Mouse (Mus musculus) stomach, embryonic 14.5 days (tissue): ENCODE data around the gene Smyd4. TPM values are rescaled to one million over a fixed set of nuclear protein-coding genes. Genes with fewer than 3 reads are reported as not detected.

ENCODE experiments used
- ATAC-seq: fragments of 200-750 bp; cut with Nextera tagmentation; 2 replicates; pipeline ENCODE4 v1.8.0; 2017; ENCODE audit warnings: low read depth, moderate TSS enrichment; ENCODE audit not compliant: insufficient number of reproducible peaks, insufficient read depth, low FRiP score
- H3K27ac ChIP-seq: fragments of 300-500 bp; sonication (generic); 2 replicates; pipeline ENCODE4 v1.5.1; 2014; ENCODE audit warnings: mild to moderate bottlenecking, low read length, moderate library complexity, mixed read lengths
- H3K27me3 ChIP-seq: fragments of 300-500 bp; sonication (generic); 2 replicates; pipeline ENCODE4 v1.6.1; 2014; ENCODE audit warnings: low read length, control low read depth, mixed read lengths; ENCODE audit not compliant: control insufficient read depth, insufficient read depth
- H3K36me3 ChIP-seq: fragments of 300-500 bp; sonication (generic); 2 replicates; pipeline ENCODE4 v1.6.1; 2014; ENCODE audit warnings: mild to moderate bottlenecking, control low read depth, low read length, moderate library complexity, mixed read lengths; ENCODE audit not compliant: control insufficient read depth, insufficient read depth
- H3K4me1 ChIP-seq: fragments of 300-500 bp; sonication (generic); 2 replicates; pipeline ENCODE4 v1.6.1; 2014; ENCODE audit warnings: low read length, control low read depth, mixed read lengths; ENCODE audit not compliant: control insufficient read depth, insufficient read depth
- H3K4me2 ChIP-seq: fragments of 300-500 bp; sonication (generic); replicated peaks from 2 replicates; pipeline ENCODE4 v1.6.1; 2014; ENCODE audit warnings: low read depth, low read length, control low read depth
- H3K4me3 ChIP-seq: fragments of 300-500 bp; sonication (generic); 2 replicates; pipeline ENCODE4 v1.5.1; 2014; ENCODE audit warnings: low read depth, low read length, control low read depth
- H3K9ac ChIP-seq: fragments of 300-500 bp; sonication (generic); replicated peaks from 2 replicates; pipeline ENCODE4 v1.6.1; 2014; ENCODE audit warnings: low read depth, mild to moderate bottlenecking, control low read depth, low read length, moderate library complexity, mixed read lengths
- H3K9me3 ChIP-seq: fragments of 300-500 bp; sonication (generic); 2 replicates; pipeline ENCODE4 v1.6.1; 2016; ENCODE audit warnings: low read depth, low read length, control low read depth; ENCODE audit not compliant: control insufficient read depth
- WGBS: fragments of 180-500 bp; shearing (Covaris S2); extraction: QIAGEN DNeasy Blood & Tissue Kit; methylation state at CpG from one replicate; pipeline ENCODE4 v1.1.7; 2014; 5-methylcytosine and 5-hydroxymethylcytosine counted together
- polyA plus RNA-seq: library from polyadenylated mRNA; unstranded; fragments of >200 nt; fragmentation: Nextera tagmentation; extraction: Ambion mirVana; gene quantifications from 2 replicates; pipeline ENCODE4 v1.2.1, GENCODE M21; 2014

The Smyd4 gene
- polyA plus RNA-seq, 1 experiment from 2014 or later: 12.6 TPM

DNA sequence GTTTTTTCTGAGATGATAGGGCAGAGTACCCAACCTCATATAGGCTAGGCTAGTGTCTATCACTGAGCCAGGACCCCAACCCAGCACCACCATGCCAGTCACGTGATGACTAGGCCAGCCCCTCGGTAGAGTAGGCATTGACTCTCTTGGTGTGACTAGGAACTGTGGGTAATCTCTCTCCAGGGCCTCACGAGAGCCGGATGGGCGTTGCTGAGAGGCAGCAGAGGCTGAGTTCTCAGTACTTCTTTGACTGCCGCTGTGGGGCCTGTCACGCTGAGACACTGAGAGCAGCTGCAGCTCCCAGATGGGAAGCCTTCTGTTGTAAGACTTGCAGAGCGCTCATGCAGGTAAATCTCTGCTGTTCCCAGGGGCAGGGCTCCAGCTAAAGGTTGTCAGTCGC is 51.9 kb downstream of the Smyd4 start:
- ATAC-seq: no peak

DNA sequence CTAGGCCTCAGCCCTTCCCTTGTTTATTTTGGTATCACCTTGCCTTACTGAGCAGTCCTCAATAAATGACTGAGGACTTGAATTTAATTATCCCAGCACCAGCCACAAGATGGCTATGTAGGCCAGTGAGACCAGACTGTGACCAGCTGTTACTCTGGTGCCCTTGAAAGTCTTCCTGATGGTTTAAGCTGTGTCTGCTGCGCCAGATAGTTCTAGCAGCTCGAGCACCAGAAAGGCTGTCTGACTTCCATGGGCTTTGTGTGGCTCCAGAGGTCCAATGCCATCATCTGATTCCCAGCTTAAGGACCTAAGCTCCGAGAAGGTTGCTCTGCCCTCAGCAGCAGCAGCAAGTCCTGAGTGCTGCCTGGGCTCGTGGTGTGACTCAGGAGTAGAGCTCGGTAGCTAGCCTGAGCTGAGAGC is 54.0 kb downstream of the Smyd4 start:
- no peak overlapping the region for H3K27ac ChIP-seq
- 51% methylated on average over 5 of the region's 5 CpGs for WGBS
- no peak overlapping the region for H3K9ac ChIP-seq
- no peaks in the 10 kb centered on the region for H3K9me3 ChIP-seq
- no peaks in the 10 kb centered on the region for H3K27me3 ChIP-seq
- H3K4me2 ChIP-seq: no peak overlapping the region
- peak; percentile 78; the same call in 1 of the 2 replicates for ATAC-seq
- no peaks in the 10 kb centered on the region for H3K4me1 ChIP-seq
- H3K4me3 ChIP-seq: no peak overlapping the region
- no peaks in the 10 kb centered on the region for H3K36me3 ChIP-seq

More for the DNA sequence above, 51.9 kb downstream of the Smyd4 start:
- no peak overlapping the region for H3K4me2 ChIP-seq
- no peaks in the 10 kb centered on the region for H3K4me1 ChIP-seq
- no peak overlapping the region for H3K27ac ChIP-seq
- no peak overlapping the region for H3K9ac ChIP-seq
- H3K4me3 ChIP-seq: no peak overlapping the region
- 76% methylated on average over 9 of the region's 9 CpGs for WGBS
- H3K9me3 ChIP-seq: no peaks in the 10 kb centered on the region
- no peaks in the 10 kb centered on the region for H3K27me3 ChIP-seq
- H3K36me3 ChIP-seq: no peaks in the 10 kb centered on the region; the same call in 1 of the 2 replicates

DNA sequence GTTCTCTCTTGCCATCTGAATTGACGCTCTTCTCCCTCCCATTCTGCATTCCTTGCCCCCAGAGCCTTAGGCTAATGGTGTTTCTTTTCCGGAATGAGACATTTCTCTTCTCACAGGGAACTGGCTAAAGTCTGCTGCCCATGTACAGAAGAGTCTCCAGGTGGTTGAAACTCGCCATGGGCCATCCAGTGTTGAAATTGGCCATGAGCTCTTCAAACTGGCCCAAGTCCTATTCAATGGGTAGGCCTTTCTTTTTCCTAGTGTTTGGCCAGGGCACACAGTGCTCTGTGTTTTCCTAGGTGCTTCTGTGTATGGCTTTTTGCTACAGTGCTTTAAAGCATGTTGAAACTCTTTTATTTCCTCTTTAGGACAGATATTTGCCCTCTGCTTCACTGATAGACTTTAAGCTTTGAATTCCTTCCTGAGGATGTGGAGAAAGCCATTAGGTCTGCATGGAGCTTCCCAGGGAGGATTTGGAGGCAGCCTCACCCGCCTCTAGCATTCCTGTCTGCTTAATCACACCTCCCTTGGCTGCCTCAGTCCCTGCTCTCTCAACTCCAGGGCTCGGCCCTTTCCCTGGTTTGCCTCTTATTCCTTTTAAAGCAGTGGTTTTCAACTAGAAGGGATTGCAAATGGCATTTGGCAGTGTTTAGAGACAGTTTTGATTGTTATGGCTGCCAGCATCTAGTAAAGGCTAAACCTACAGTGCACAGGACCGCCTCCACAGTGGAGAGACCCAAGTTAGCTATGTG is 55.2 kb downstream of the Smyd4 start:
- Histone ChIP-seq H3K4me2 (no peak overlapping the region), H3K4me3 (no peak overlapping the region), H3K36me3 (no peaks in the 10 kb centered on the region), H3K9me3 (no peaks in the 10 kb centered on the region), H3K4me1 (no peaks in the 10 kb centered on the region), H3K27me3 (no peaks in the 10 kb centered on the region), H3K27ac (peak overlapping the region; percentile 33; the same call in 1 of the 2 replicates), H3K9ac (no peak overlapping the region)
- ATAC-seq: no peak
- WGBS: 63% methylated on average over 6 of the region's 6 CpGs

DNA sequence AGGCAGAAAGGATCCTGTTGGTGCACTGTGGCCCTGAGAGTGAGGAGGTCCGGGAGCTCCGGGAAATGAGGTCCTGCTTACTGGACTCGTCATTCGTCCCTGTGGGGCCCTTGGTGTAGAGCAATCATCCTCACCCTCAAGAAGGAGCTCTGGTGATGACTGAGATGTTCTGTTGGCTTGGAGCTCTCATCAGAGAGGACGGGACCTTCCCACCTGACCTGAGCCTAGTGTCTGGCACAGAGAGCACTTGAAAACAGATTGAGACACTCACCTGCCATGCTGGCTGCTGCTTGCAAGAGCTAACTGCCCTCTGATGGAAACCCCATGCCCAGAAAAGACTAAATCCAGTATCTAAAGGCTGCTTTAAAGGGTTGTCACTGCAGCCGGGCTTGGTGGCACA is 56.6 kb downstream of the Smyd4 start:
- H3K27ac ChIP-seq: no peak overlapping the region
- 92% methylated on average over 6 of the region's 6 CpGs for WGBS
- H3K36me3 ChIP-seq: 0 out of 2 replicates have a peak, but pooled peaks cover 3% of the 10 kb centered on the region
- H3K9ac ChIP-seq: no peak overlapping the region
- H3K4me3 ChIP-seq: no peak overlapping the region
- no peak for ATAC-seq
- no peaks in the 10 kb centered on the region for H3K4me1 ChIP-seq
- no peak overlapping the region for H3K4me2 ChIP-seq
- H3K9me3 ChIP-seq: no peaks in the 10 kb centered on the region
- no peaks in the 10 kb centered on the region for H3K27me3 ChIP-seq

DNA sequence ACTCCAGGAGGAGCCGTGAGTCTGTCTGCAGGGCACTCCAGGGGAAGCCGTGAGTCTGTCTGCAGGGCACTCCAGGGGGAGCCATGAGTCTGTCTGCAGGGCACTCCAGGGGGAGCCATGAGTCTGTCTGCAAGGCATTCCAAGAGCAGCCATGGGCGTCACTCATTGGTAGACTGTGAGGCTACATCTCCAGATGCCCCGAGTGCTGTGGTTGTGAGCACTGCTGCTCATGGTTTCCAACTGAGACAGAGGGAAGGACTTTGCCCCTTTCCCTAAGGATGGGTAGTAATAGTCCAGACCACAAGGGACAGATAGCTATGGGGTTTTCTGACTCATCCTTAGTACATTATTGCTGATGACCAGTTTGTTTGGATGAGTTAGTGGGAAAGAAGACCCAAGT is 57.9 kb downstream of the Smyd4 start:
- Histone ChIP-seq H3K9ac (no peak overlapping the region), H3K27ac (no peak overlapping the region), H3K4me1 (no peaks in the 10 kb centered on the region), H3K4me3 (no peak overlapping the region), H3K9me3 (no peaks in the 10 kb centered on the region), H3K36me3 (peaks cover 3% of the 10 kb centered on the region; the same call in 1 of the 2 replicates), H3K4me2 (no peak overlapping the region), H3K27me3 (no peaks in the 10 kb centered on the region)
- ATAC-seq: no peak
- WGBS: 75% methylated on average over 4 of the region's 4 CpGs

DNA sequence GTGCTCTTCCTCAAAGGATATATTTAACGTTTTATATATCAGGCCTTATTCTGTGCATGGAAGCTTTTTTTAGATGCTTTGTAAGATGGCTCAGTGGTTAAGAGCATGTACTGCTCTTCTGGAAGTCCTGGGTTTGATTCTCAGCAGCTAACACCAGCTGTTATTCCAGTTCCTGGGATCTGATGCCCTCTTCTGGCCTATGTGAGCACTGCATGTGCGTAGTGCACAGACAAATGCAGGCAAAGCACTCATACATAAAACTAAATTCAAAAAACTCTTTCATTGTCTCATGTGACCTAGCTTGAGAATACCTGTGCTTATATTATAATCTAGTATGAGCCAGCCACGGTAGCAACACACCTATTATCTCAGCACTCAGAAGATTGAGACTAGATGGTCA is 58.6 kb downstream of the Smyd4 start:
- Histone ChIP-seq H3K27me3 (no peaks in the 10 kb centered on the region), H3K4me1 (no peaks in the 10 kb centered on the region), H3K36me3 (peaks cover 3% of the 10 kb centered on the region; the same call in 1 of the 2 replicates), H3K9ac (no peak overlapping the region), H3K4me2 (no peak overlapping the region), H3K4me3 (no peak overlapping the region), H3K9me3 (no peaks in the 10 kb centered on the region), H3K27ac (no peak overlapping the region)
- WGBS: 43% methylated on average over 3 of the region's 3 CpGs
- no peak for ATAC-seq

DNA sequence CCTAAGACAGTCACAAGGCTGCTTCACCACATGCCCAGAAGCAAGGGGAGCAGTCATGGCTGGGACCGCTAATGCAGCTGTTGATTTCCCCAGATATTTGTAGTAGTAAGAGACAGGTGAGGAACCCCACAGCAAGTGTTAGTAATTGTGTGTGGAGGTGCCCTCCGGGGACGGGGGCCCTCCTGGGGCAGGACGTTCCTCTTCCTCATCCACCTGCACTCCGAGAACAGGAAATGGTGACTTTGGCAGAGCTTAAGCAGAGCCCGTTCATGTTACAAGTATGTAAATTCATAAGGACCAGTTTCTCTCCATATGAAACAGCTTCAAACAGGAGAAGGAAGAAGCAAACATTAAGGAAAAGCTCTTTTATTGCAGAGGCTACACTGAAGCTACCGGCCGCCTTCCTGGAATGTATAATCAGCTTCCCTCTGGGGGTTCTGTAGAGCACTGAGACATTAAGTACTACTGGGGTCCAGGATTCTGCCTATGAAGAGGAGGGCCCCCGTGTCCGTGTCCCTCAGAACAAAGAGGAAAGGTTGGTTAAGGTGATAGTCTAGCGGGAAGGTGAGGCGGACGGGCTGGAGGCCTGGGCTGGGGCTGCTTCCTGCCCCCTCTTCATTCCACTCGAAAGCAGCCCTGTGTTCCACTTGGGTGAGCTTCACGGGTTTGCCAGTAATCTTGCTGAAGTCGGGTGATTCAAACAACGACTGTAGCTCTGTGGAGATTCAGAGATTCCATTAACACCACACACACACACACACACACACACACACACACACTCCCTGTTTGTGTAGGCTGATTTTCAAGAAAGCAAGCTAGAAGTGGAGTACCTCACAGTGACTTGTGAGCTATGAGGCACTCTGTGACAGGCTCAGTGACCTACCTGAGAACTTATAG is 61.7 kb downstream of the Smyd4 start:
- no peaks in the 10 kb centered on the region for H3K9me3 ChIP-seq
- H3K36me3 ChIP-seq: peaks cover 3% of the 10 kb centered on the region; the same call in 1 of the 2 replicates
- H3K27me3 ChIP-seq: no peaks in the 10 kb centered on the region
- H3K4me2 ChIP-seq: no peak overlapping the region
- H3K27ac ChIP-seq: no peak overlapping the region
- no peak overlapping the region for H3K4me3 ChIP-seq
- no peak for ATAC-seq
- 74% methylated on average over 17 of the region's 17 CpGs for WGBS
- no peak overlapping the region for H3K9ac ChIP-seq
- no peaks in the 10 kb centered on the region for H3K4me1 ChIP-seq

DNA sequence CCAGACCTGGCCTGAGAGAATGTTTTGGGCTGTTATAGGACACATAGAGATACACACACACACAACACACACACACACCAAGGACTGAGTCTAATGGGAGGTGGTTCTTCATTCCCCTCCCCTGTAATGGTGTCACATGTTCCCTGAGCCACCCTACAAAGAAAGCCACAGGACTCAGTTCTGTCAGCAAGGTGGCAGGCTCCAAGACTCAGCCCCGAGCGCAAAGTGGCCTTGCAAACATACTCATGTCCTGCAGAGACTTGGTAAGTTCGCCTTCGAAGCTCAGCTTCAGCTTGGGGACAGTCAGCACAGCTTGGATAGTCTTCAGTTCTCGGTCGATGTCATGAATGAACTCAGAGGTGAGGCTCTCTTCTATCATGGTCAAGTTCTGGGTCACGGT is 62.4 kb downstream of the Smyd4 start:
- Histone ChIP-seq H3K36me3 (peaks cover 3% of the 10 kb centered on the region; the same call in 1 of the 2 replicates), H3K4me2 (no peak overlapping the region), H3K9ac (no peak overlapping the region), H3K4me3 (no peak overlapping the region), H3K27ac (no peak overlapping the region), H3K9me3 (no peaks in the 10 kb centered on the region), H3K27me3 (no peaks in the 10 kb centered on the region), H3K4me1 (no peaks in the 10 kb centered on the region)
- WGBS: 85% methylated on average over 7 of the region's 7 CpGs
- ATAC-seq: no peak
